Mouse (Mus musculus): ENCODE data around the gene Clec4a2.
"Not testable (repeated sequence)": the region's sequence is repeated elsewhere in the genome, so short reads cannot be mapped to it uniquely, and the experiment has no call there.

The Clec4a2 gene

DNA sequence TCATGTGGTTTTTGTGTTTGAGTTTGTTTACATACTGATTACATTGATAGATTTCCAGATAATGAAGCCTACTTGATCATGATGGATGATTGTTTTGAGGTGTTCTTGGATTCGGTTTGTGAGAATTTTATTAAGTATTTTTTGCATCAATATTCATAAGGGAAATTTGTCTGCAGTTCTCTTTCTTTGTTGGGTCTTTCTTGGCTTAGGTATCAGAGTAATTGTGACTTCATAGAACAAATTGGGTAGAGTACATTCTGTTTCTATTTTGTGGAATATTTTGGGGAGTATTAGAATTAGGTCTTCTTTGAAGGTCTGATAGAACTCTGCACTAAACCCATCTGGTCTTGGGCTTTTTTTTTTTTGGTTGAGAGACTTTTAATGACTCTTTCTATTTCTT is at the start of gene Clec4a2:
Clec4a2 (plus strand) TSS at position 301 of the 400 bp plus-strand sequence.
- not testable (repeated sequence) for DNase-seq (ENCODE audit: extremely low read depth, low read depth)

DNA sequence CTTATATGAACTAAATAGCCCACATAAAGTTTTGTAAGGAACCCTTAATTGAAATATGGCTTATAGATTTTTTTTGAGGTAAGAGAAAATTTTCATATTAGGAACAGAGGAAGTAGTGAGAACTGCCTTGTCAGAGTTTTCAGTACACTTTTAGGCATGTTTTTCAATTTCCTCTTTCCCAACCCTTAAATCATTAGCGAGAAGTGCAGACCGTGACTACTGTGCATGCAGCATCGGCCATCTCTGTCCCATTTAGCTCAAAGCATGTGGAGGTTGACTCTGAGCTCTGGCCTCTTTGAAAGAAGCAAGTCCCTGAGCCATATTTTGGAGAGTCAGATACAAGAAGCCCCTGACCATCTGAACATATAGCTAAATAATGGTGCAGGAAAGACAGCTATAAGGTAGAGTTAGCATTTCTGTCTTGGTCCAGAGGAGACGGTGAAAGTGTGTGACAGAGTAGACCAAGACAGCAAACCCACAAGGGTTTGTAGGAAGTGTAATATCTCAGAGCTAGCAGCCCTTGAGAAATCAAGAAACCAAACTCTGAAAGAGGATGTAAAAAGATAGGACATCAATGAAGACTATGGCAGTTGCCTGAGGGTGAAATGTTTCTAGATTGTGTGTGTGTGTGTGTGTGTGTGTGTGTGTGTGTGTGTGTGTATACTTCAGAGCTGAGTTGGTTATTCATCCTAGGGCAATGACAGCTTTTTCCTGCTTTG is 10.9 kb upstream of the Clec4a2 start:
- DNase-seq (ENCODE audit: extremely low read depth, low read depth) = no peak

GRCm38 (mm10) chr6:123123195-123123594 is 17.0 kb downstream of the Clec4a2 start:
- DNase-seq (ENCODE audit: extremely low read depth, low read depth) = peak; percentile 91

DNA sequence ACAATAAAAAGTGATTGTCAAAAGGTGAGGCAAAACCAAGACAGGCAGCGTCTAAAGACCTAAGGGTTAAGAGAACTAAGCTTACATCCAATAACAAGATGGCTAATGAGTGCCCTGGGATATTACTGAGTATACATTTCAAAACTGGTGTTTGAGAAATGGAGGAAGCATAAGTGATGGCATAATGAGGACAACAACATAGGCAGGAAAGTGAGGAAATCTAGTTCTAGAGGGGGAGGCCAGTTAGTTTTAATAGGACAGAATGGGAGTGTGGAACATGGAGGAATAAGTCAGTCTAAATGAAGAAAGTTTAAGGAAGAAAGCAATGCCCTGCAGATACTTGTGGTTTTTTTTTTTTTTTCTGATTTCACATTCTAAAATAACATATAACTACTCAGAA is 20.9 kb downstream of the Clec4a2 start:
- no peak for DNase-seq (ENCODE audit: extremely low read depth, low read depth)

DNA sequence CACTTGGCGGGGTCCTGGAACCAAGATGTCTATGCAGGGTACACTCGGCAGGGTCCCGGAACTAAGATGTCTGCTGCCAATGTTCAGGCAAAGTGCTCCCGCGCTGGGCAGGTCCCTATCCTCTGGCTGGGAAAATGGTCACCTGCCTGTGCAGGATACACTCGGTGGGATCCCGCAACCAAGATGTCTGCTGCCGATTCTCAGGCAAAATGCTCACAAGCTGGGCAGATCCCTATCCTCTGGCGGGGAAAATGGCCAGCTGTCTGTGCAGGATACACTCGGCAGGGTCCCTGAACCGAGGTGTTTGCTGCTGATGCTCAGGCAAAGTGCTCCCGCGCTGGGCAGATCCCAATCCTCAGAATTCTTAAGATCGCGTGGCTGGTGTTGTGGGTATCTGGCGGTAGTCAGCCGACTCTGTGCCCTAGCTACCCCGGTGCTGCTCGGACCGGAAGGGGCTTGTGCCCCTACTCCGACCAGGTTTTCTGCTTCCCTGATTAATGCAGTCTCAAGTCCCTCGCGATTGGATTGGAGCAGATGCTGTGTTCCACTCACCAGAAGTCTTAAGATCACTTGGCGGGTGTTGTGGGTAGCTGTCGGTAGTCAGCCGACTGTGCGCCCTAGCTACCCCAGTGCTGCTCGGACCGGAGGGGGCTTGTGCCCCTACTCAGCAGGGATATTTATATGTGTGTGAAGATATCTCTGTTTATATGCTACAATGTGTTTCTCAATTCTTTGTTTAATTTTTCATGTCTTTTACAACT is 31.7 kb downstream of the Clec4a2 start:
- DNase-seq (ENCODE audit: extremely low read depth, low read depth) = not testable (repeated sequence)

- DNase-seq (ENCODE audit: extremely low read depth, low read depth) = no peak
These were observed 63.9 kb downstream of the Clec4a2 start for GRCm38 (mm10) chr6:123170106-123170505.

DNA sequence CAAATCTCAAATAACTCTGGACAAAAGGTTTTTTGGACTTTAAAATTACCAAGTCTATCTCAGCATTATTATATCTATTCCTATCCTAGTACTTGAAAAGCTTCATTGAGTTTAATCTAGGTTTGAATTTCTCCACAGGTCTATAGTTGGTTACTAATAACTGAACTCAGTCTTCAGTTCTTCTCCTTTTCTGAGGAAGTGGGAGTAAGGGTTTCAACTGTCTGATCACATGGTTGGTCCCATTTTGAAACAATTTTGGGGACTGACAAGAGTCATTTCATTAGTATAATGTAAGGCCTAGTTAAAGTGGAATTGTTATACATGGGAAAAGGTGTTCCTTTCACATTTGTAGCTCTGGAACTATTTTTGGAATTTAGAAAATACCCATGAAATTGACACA is 64.8 kb downstream of the Clec4a2 start:
- no peak for DNase-seq (ENCODE audit: extremely low read depth, low read depth)

DNA sequence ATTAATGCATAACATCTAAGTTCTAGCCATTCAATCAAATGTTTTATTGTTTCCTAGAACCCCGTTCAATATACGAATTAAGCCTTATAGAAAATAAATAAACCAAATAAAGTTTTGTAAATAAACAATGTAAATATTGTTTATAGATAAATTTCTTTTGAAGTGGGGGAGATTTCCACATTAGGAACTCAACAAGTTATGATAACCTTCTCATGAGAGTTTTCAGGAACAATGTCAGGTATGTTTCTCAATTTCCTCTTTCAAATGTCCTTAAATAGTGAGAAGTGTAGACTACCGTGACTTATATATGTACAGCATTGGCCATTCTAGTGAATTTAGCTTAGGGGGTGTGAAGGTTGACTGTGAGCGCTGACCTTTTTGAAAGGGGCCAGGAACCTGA is 66.4 kb downstream of the Clec4a2 start, which contains the start of gene Clec4b2:
Clec4b2 (plus strand) TSS at position 301 of the 400 bp plus-strand sequence.
- no peak for DNase-seq (ENCODE audit: extremely low read depth, low read depth)

GRCm38 (mm10) chr6:123175549-123175948 is 69.3 kb downstream of the Clec4a2 start:
- no peak for DNase-seq (ENCODE audit: extremely low read depth, low read depth)

DNA sequence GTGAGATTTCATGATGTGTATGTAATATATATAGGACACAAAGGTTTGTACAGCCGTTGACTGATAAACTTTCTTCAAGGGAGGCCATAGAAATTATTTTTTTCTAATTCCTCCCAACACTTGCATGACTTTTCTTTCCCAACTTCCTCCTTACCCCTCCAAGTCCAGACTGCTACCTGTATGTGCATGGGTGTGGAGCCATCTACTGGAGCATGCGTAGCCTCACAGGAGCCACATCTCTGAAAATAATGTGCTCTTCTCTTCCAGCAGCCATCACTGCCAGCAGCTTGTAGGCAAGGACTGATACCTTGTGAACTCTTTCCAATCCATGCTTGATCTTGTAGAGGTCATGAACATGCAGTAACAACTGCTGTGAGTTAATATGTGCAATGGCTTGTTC is 78.6 kb downstream of the Clec4a2 start:
- DNase-seq (ENCODE audit: extremely low read depth, low read depth) = peak; percentile 1
